Mouse (Mus musculus) cerebellum, postnatal 36 days (tissue): ENCODE results near the gene Gm3045.
A peak's percentile ranks its signal among the peaks of the same experiment; 100 is the strongest.

Experiments
- DNase-seq, 2 experiments: peaks; one replicate each; pipeline ENCODE4 v3.0.0; 2021 to 2022; ENCODE audit warnings: mixed read lengths in 2 of 2

Gm3045 gene

DNA sequence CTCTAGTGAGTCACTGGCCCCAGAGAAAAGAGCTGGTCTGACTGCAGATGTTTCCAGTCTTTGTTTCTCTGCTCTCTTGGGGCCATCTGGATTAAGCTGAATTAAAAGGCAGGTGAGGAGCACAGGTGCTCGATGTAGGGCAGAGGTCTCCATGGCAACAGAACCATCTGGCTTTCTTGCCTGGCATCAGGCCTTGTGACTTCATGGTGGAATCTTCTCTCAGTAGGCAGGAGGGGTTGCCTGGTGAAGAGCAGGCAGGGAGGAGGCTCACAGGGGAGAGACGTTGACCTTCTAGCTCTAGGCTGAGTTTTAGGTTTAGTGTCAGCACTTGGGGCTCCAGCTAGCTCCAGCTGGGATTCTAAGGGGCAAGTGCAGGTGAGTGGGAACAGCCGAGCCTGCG is at the start of gene Gm3045:
Gene Gm3045 (plus strand): TSS at position 230 of the 400 bp plus-strand sequence.
- DNase-seq = peak in 1 of 2 experiments; percentile 21

DNA sequence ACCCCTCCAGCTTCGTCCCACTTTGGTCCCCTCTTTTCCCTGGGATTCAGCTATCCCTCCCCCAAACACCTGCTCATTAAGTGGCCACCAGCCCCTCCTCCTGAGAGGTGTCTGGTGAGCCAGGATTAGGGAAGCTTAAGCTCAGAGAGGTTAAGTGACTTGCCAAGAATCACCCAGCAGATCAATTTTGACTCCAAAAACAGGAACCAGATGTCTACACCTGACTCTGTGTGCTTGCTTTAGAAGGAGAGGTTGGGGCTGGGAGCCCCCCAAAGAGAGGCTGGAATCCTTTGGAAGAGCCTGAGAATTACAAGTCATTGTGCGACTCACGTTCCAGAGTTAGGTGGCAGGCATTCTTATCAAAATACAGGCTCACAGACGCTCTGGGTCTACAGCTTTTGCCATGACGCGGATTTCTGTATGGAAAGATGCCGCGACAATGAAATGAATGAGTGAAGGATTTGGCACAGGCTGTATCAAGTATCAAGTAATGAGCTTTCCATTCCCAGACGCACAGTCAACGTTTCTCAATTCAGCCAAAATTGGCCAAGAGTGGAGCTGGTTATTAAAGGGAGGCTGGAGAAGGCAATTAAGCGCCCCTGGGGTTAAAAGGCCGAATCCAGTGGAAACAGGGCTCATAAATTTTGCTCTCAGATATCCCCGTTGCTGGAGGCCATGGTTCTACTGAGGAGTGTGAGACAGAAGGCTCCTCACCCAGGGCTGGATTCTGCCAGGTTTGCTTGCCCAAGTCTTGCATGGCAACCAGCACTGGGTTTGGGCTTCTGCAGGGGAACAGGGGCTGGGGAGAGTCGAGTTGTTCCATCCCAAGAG is 45.3 kb upstream of the Gm3045 start:
- no peak for DNase-seq

- no peak for DNase-seq
Observed at GRCm38 (mm10) chr13:56383406-56383805, 43.0 kb upstream of the Gm3045 start.

DNA sequence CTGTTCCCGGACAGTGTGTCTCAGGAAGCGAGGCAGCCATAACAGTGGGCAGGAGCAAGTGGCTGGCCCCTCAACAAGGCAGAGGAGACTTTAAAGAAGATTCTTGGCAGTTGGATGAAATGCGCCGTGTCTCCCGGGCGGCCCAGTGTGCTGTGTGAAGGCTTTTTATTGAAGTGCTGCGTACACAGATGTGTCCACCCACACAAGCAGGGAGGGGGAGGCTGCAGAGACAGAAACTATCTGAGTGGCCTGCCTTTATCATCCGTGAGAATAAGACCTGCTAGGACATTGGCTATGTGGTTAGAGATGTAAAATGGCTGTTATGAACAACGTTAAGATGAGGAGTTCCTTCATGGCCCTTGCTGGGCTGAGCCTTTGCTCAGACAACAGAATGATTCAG is 40.0 kb upstream of the Gm3045 start:
- DNase-seq = no peak

DNA sequence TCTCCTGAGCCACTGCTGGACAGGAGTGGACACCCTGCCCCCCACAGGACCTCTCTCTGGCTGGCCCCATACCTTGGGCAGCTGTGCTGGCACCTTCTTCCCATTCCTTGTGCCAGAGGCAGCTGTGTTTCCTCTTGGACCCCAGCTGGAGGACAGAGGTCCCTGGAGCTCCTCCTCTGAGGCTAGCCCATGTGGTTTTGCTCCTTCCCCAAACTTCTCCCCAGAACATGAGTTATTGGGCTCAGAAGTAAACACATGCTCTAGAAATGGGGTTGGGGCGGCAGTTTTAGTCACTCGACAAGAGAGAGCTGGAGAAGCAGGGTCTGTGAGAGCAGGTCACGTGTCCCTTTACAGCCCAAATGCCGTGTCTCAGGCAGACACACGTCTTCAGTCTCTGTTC is 39.0 kb upstream of the Gm3045 start:
- no peak for DNase-seq

DNA sequence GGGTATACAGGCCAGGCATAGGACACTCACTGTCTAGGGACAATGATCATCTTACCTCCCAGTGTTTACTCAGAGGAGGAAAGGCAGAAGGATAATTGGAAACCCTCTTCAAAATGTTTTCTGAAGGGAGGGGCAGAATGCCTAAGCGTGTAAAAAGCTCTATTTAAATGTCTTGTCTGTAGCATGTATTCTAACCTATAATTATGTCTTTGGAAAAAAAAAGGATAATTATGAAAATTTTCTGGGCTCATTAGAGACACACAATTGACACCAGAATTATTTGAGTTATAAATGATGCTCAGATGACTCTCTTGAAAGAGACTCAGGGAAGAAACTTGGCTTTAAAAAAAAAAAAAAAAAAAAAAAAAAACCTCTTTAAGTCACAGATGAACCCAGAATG is 38.4 kb upstream of the Gm3045 start:
- no peak for DNase-seq

DNA sequence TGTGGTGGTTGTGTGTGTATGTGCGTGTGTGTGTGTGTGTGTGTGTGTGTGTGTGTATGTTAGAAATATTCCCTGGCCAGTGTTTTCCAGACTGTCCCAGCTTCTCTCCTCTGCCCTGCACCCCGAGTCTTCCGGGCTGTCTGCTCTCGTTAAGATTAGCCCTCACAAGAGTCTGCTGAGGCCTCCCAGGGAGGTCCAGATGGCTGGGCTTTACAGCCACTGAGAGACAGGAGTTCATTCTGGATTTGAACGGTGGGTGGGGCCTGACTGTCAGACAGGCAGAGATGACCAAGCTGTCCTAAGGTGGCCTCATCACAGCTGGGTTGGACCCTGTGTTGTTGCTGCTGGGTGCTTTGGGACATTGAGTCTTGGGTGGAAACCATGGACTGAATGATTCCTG is 28.8 kb upstream of the Gm3045 start:
- DNase-seq = peak in 1 of 2 experiments; percentile 21

DNA sequence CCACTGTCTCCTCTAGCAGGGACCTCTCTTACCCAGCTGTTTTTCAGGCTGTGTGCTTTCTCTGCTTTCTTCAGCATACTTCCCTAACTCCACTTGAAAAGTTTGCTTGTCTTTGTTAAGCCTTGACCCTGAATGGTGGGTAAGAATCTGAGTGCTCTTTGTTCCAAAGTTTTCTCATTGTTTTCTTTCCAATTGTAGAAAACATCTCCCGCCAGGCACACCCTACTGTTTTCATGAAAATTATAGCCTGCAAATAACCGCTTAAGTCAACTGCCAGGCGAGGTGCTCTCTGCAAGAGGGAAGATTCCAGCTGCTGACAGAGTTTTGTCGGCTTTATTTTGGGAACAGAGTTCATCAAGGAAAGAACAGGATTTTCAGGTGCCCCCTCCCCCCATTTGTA is 25.2 kb upstream of the Gm3045 start:
- DNase-seq = no peak

DNA sequence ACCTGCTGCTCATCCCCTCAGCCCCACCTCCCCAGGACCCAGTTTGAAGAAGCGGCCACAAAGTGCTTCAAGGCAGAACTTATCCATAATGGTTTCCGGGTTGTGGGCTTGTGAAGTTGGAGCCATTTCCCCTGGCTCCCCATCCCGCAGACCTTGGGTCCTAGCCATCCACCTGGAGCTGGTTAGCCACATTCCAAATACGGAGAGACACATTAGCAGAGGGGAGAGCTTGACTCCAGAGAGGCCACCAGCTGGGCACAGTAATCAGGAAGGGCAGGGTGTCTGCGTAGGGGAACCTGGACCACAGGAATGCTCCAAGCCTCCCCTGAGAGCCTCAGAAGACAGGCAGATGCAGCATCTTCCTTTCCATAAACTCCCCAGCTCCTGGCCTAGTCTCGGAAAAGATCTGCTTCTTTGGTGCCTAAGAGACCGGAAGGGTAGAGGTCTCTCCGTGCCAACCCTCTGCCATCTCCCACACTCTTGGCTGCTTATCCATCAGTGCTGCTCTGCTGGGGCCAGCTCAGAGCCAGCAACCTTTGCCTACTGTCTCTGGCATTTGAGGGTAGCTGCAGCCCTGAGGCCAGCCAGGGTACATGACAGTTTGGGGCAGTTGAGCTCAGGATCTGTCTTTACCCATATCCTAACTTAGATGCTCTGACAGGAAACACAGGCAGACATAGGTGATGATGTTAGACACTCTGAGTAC is 22.9 kb upstream of the Gm3045 start:
- DNase-seq = no peak

DNA sequence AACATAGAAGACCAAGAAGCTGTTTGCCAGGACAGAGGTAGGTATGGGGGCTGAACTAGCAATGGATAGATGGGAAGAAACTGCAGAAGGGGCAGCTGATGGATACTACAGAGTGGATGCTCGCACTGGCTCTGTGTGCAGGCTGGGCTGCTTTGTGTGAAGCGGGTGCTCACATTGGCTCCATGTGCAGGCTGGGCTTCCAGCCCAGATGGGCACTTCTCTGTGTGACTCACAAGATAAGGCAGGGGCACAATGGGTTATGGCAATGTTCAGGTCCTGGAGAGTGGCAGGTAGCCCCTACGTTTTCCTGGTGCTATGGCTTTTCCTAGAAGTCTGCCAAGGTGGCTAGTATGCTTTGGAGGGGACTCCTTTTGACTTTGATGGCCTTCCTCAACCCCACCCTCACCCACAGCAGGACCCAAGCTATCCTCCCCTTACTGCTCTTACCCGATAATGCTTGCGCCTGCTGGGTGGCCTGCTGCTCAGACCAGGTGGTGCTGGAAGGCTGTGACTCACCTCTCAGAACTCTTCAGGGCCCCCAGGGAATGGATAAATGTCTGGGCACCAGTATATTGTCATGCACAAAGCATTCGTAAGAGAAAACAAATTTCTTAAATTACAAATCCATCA is 21.8 kb upstream of the Gm3045 start:
- DNase-seq = peak; percentile 35 to 39

DNA sequence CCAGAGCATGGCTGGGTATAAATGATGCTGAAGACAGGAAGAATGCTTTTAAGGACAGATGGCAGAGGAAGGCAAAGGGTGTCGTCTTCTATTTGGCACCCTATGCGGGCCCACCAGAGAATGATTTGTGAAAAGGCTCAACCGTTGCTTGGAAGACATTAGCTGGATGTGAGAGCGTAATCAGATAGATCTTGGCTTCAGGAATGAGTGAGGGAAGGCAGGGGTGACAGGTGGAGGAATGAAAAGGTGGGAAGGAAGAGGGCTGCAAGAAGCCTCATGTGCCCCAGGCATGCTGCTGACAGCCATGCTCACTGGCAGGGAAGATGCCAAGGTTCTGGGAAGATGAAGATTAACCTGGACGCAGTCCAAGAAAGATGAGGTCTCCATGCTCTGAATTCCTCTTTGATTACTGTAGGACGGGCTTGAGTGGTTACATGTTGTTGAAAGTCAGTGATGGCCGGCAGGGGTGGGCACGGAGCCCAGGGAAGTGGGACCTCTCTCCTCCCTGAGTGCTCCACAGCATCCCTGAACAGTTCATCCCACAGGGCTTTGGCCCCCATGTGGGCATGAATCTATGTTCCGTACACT is 14.0 kb upstream of the Gm3045 start:
- no peak for DNase-seq

GRCm38 (mm10) chr13:56418685-56419483 is 7.5 kb upstream of the Gm3045 start:
- DNase-seq = no peak

- no peak for DNase-seq
Observed at GRCm38 (mm10) chr13:56419538-56419937, 6.9 kb upstream of the Gm3045 start.

- DNase-seq = peak; percentile 58 to 72
Observed at GRCm38 (mm10) chr13:56422072-56422723, 4.2 kb upstream of the Gm3045 start.

DNA sequence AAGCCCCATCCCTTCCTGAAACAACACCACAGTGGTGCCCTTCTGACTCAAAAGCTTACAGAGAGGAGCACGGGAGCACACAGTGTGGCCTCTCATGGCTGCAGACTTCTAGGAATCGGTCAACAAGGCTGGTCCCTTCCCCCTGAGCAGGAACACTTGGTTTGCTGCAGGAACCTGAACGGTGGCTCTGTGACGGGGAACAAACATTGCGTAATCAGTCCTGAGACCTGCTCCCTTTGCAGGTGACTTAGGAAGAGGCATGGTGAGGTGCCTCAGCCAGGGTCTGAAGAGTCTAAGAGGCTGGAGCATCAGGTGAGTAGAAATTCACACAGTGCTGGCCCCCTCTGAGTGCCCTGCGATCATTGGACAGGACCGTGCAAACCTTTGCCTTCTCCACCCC is 463 bp upstream of the Gm3045 start:
- no peak for DNase-seq

GRCm38 (mm10) chr13:56428724-56429500 is 2.5 kb downstream of the Gm3045 start:
- peak; percentile 82 to 84 for DNase-seq

DNA sequence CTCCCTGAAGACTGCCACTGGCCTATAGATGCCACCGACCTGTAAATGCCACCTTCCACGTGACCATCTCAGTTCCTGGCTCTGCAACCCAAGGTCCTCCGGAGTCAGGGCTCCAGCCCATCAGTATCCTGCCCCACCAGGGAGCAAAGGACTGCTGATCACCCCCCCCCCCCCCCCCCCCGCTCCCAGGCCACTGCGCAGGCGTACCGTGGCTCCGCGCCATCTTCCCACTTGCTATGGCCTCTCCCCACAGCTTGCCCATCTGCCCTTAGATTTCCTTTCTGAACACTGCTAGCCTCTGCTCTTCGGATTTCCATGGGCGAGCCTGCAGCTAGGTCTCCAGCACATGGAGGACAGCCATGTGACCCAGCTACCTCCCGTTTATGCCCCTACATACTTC is 6.1 kb downstream of the Gm3045 start:
- peak; percentile 53 to 64 for DNase-seq

GRCm38 (mm10) chr13:56433466-56433865 is 7.1 kb downstream of the Gm3045 start:
- DNase-seq = peak; percentile 73 to 76

DNA sequence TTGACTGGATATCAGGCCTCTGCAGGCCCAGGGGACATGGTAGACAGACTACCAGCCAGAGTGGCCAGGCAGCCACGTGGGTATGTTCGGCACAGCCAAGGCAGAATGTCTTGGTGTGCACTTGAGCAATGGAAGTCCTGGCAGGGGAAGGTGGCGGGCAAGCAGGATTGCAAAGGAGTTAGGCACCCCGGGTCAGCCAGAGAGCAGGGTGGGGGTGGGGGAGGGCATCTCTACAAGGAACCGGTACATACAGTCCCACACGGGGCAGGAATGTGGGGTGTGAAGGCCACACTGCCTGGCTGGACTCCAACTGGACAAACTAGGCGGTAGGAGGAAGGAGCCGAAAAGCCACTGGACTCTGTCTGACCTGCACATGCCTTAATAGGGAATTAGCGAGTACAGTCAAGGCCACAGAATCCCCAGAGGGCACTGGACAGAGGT is 7.9 kb downstream of the Gm3045 start:
- DNase-seq = no peak

DNA sequence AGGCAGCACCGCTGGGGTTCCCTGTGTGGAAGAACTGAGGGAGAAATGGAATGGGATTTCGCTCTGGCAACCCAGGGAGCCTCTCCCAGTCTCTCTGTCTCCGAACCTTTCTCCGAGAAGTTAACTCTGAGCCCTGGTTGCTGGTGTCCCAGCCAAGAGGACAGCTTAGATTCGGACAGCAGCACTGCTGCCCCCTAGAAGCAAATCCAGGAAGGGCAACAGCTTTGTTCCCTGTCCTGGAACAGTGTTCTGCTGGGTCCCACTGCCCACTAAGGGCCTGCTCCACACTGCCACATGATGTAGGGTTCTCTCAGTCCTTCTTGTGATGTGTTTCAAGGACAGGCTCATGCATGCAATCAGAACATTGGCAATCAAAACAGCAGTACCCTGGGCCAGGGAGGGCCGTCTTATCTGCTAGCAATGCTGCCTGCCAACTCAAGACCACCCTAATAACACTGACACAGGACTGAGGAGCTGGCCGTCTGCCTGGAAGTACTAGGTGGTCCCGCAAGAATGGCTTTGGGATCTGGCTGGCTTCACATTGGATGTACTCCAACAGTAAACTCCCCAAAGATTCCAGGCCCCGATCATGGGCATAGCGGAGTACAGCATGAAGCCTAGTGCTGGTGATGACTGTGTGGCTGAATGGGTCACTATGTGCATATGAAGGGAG is 9.4 kb downstream of the Gm3045 start:
- DNase-seq = no peak
